Mouse (Mus musculus) cerebellum, adult 2 months (tissue): ENCODE data around the gene Tmco1. TPM values are rescaled to one million over a fixed set of nuclear protein-coding genes. Genes with fewer than 3 reads are reported as not detected.
A peak's percentile ranks its signal among the peaks of the same experiment; 100 is the strongest.

ENCODE experiments used
- DNase-seq, 2 experiments: peaks; one replicate each; pipeline ENCODE4 v3.0.0; 2021
- H3K27ac ChIP-seq: fragments of 200-500 bp; 2 replicates; pipeline ENCODE4 v1.5.1; 2012; ENCODE audit warnings: low read length, control low read depth, inconsistent platforms; ENCODE audit not compliant: insufficient read depth
- H3K27me3 ChIP-seq: fragments of 200-500 bp; 2 replicates; pipeline ENCODE4 v1.6.1; 2012; ENCODE audit warnings: inconsistent platforms, mild to moderate bottlenecking, low read length, moderate library complexity; ENCODE audit not compliant: control insufficient read depth, insufficient read depth
- H3K4me1 ChIP-seq: fragments of 200-500 bp; 2 replicates; pipeline ENCODE4 v1.6.1; 2011; ENCODE audit warnings: low read length; ENCODE audit not compliant: control insufficient read depth, insufficient read depth
- H3K4me3 ChIP-seq: fragments of 200-500 bp; replicated peaks from 2 replicates; pipeline ENCODE3; 2011; ENCODE audit warnings: mild to moderate bottlenecking, low read depth, low read length, control low read depth; ENCODE audit not compliant: insufficient read depth
- CTCF ChIP-seq: fragments of 200-500 bp; IDR thresholded peaks from 2 replicates; pipeline ENCODE4 v1.5.1; 2011; ENCODE audit warnings: low read depth, mild to moderate bottlenecking, control low read depth, low read length, moderate library complexity, borderline replicate concordance; ENCODE audit not compliant: insufficient read depth
- POLR2A ChIP-seq: fragments of 200-500 bp; IDR thresholded peaks from 2 replicates; pipeline ENCODE4 v1.6.1; 2011; ENCODE audit warnings: low read length, control low read depth, borderline replicate concordance; ENCODE audit not compliant: insufficient read depth
- WGBS: fragments of 180-500 bp; shearing (Covaris S2); methylation state at CpG from one replicate; pipeline ENCODE4 v1.1.7; 2018; 5-methylcytosine and 5-hydroxymethylcytosine counted together
- polyA plus RNA-seq: library from polyadenylated mRNA; depleted of rRNA; stranded (reverse); fragments of >200 nt; gene quantifications from 2 replicates; pipeline ENCODE4 v1.2.3, GENCODE M21; 2012

Tmco1 gene
- polyA plus RNA-seq, 1 experiment: 71.7 TPM

- 51% methylated on average over 4 of the region's 4 CpGs for WGBS
- Histone ChIP-seq H3K27ac (no peak overlapping the region), H3K4me3 (no peak overlapping the region), H3K4me1 (no peaks in the 10 kb centered on the region), H3K27me3 (no peaks in the 10 kb centered on the region)
- TF ChIP-seq CTCF: no peak
- TF ChIP-seq POLR2A: no peak
- no peak for DNase-seq
Observed at GRCm38 (mm10) chr1:167360268-167360667, 52.1 kb downstream of the Tmco1 start.

GRCm38 (mm10) chr1:167362819-167363218 is 54.6 kb downstream of the Tmco1 start:
- Histone ChIP-seq H3K4me3 (no peak overlapping the region), H3K27me3 (no peaks in the 10 kb centered on the region), H3K27ac (no peak overlapping the region), H3K4me1 (no peaks in the 10 kb centered on the region)
- DNase-seq: no peak
- TF ChIP-seq POLR2A: no peak
- WGBS: 67% methylated on average over 4 of the region's 4 CpGs

- TF ChIP-seq CTCF (no peak), POLR2A (no peak)
- no peaks in the 10 kb centered on the region for H3K27me3 ChIP-seq
- H3K27ac ChIP-seq: no peak overlapping the region
- WGBS: 69% methylated on average over 5 of the region's 5 CpGs
- H3K4me1 ChIP-seq: no peaks in the 10 kb centered on the region
- DNase-seq: no peak
- no peak overlapping the region for H3K4me3 ChIP-seq
Observed at GRCm38 (mm10) chr1:167363322-167363721, 55.1 kb downstream of the Tmco1 start.

GRCm38 (mm10) chr1:167365808-167366207 is 57.6 kb downstream of the Tmco1 start:
- no peak overlapping the region for H3K4me3 ChIP-seq
- no peak for DNase-seq
- WGBS: 69% methylated on average over 7 of the region's 7 CpGs
- H3K4me1 ChIP-seq: no peaks in the 10 kb centered on the region
- H3K27me3 ChIP-seq: no peaks in the 10 kb centered on the region
- TF ChIP-seq POLR2A: no peak
- no peak for TF ChIP-seq CTCF
- H3K27ac ChIP-seq: no peak overlapping the region

GRCm38 (mm10) chr1:167366621-167367020 is 58.4 kb downstream of the Tmco1 start:
- TF ChIP-seq POLR2A (no peak), CTCF (no peak)
- Histone ChIP-seq H3K4me3 (no peak overlapping the region), H3K27me3 (no peaks in the 10 kb centered on the region), H3K27ac (no peak overlapping the region), H3K4me1 (no peaks in the 10 kb centered on the region)
- 96% methylated on average over 6 of the region's 6 CpGs for WGBS
- no peak for DNase-seq

- WGBS: 96% methylated on average over 4 of the region's 4 CpGs
- TF ChIP-seq POLR2A (no peak), CTCF (no peak)
- no peaks in the 10 kb centered on the region for H3K4me1 ChIP-seq
Observed at GRCm38 (mm10) chr1:167368018-167368417, 59.8 kb downstream of the Tmco1 start.

GRCm38 (mm10) chr1:167368513-167368912 is 60.3 kb downstream of the Tmco1 start:
- Histone ChIP-seq H3K4me3 (no peak overlapping the region), H3K27ac (no peak overlapping the region), H3K27me3 (no peaks in the 10 kb centered on the region), H3K4me1 (no peaks in the 10 kb centered on the region)
- no peak for TF ChIP-seq POLR2A
- TF ChIP-seq CTCF: no peak
- DNase-seq: no peak
- WGBS: 81% methylated on average over 7 of the region's 7 CpGs

More at GRCm38 (mm10) chr1:167368018-167368417, 59.8 kb downstream of the Tmco1 start:
- no peak for DNase-seq
- H3K27ac ChIP-seq: no peak overlapping the region
- no peak overlapping the region for H3K4me3 ChIP-seq
- H3K27me3 ChIP-seq: no peaks in the 10 kb centered on the region

GRCm38 (mm10) chr1:167369905-167370304 is 61.7 kb downstream of the Tmco1 start:
- Histone ChIP-seq H3K4me1 (no peaks in the 10 kb centered on the region), H3K27me3 (no peaks in the 10 kb centered on the region), H3K27ac (no peak overlapping the region), H3K4me3 (no peak overlapping the region)
- TF ChIP-seq POLR2A: no peak
- peak; percentile 99 for TF ChIP-seq CTCF
- WGBS: 11% methylated on average over 7 of the region's 7 CpGs
- DNase-seq: peak; percentile 79 to 83
